Mouse (Mus musculus) forebrain, embryonic 11.5 days (tissue): ENCODE measurements around the gene Lgr4. TPM values are rescaled to one million over a fixed set of nuclear protein-coding genes. Genes with fewer than 3 reads are reported as not detected.

Source experiments
- ATAC-seq: fragments of 200-750 bp; cut with Nextera tagmentation; replicated peaks from 2 replicates; pipeline ENCODE4 v1.8.0; 2017; ENCODE audit warnings: moderate TSS enrichment; ENCODE audit not compliant: low FRiP score
- DNase-seq: peaks from one replicate; pipeline ENCODE4 v3.0.0-alpha.2; 2017; ENCODE audit warnings: low spot score
- H3K27ac ChIP-seq: fragments of 300-500 bp; sonication (generic); 2 replicates; pipeline ENCODE4 v1.5.1; 2014; ENCODE audit warnings: low read depth, low read length
- H3K27me3 ChIP-seq: fragments of 300-500 bp; sonication (generic); 2 replicates; pipeline ENCODE4 v1.6.1; 2014; ENCODE audit warnings: mild to moderate bottlenecking, low read length, mixed read lengths; ENCODE audit not compliant: control insufficient read depth, insufficient read depth
- H3K36me3 ChIP-seq: fragments of 300-500 bp; sonication (generic); 2 replicates; pipeline ENCODE4 v1.6.1; 2014; ENCODE audit warnings: mild to moderate bottlenecking, low read length, moderate library complexity, mixed read lengths; ENCODE audit not compliant: control insufficient read depth, insufficient read depth
- H3K4me1 ChIP-seq: fragments of 300-500 bp; sonication (generic); replicated peaks from 2 replicates; pipeline ENCODE4 v1.6.1; 2014; ENCODE audit warnings: low read length, mixed read lengths; ENCODE audit not compliant: control insufficient read depth, insufficient read depth
- H3K4me2 ChIP-seq: fragments of 300-500 bp; sonication (generic); 2 replicates; pipeline ENCODE4 v1.6.1; 2014; ENCODE audit warnings: low read depth, mild to moderate bottlenecking, low read length, moderate library complexity, mixed read lengths; ENCODE audit not compliant: severe bottlenecking
- H3K4me3 ChIP-seq: fragments of 300-500 bp; sonication (generic); 2 replicates; pipeline ENCODE4 v1.5.1; 2014; ENCODE audit warnings: low read depth, low read length
- H3K9ac ChIP-seq: fragments of 300-500 bp; sonication (generic); 2 replicates; pipeline ENCODE4 v1.6.1; 2014; ENCODE audit warnings: low read length
- H3K9me3 ChIP-seq: fragments of 300-500 bp; sonication (generic); 2 replicates; pipeline ENCODE4 v1.6.1; 2016; ENCODE audit warnings: low read length, mixed read lengths; ENCODE audit not compliant: control insufficient read depth
- WGBS: fragments of 180-500 bp; shearing (Covaris S2); extraction: QIAGEN DNeasy Blood & Tissue Kit; methylation state at CpG from one replicate; pipeline ENCODE4 v1.1.7; 2014; 5-methylcytosine and 5-hydroxymethylcytosine counted together
- polyA plus RNA-seq: library from polyadenylated mRNA; unstranded; fragments of >200 nt; fragmentation: Nextera tagmentation; extraction: Ambion mirVana; gene quantifications from 2 replicates; pipeline ENCODE4 v1.2.1, GENCODE M21; 2014

Gene Lgr4
- polyA plus RNA-seq, 1 experiment from 2014 or later: 8.6 TPM

- WGBS: 89% methylated on average over 4 of the region's 4 CpGs
- H3K27ac ChIP-seq: no peak overlapping the region
Measured at GRCm38 (mm10) chr2:109926984-109927383, 9.5 kb downstream of the Lgr4 start.

GRCm38 (mm10) chr2:109927446-109927845, 10.0 kb downstream of the Lgr4 start:
- Histone ChIP-seq H3K4me2 (no peak overlapping the region), H3K36me3 (no peaks in the 10 kb centered on the region), H3K27ac (no peak overlapping the region), H3K4me1 (no peaks in the 10 kb centered on the region), H3K4me3 (no peak overlapping the region), H3K9ac (no peak overlapping the region), H3K9me3 (no peaks in the 10 kb centered on the region), H3K27me3 (peaks cover 6% of the 10 kb centered on the region)
- WGBS: 91% methylated on average over 7 of the region's 7 CpGs
- ATAC-seq (no peak), DNase-seq (no peak)

More at GRCm38 (mm10) chr2:109926984-109927383, 9.5 kb downstream of the Lgr4 start:
- no peaks in the 10 kb centered on the region for H3K4me1 ChIP-seq
- no peak for DNase-seq
- ATAC-seq: no peak
- H3K4me3 ChIP-seq: no peak overlapping the region
- peaks cover 6% of the 10 kb centered on the region; the same call in 1 of the 2 replicates for H3K27me3 ChIP-seq
- no peak overlapping the region for H3K4me2 ChIP-seq
- no peaks in the 10 kb centered on the region for H3K36me3 ChIP-seq
- no peak overlapping the region for H3K9ac ChIP-seq
- no peaks in the 10 kb centered on the region for H3K9me3 ChIP-seq

GRCm38 (mm10) chr2:109927876-109928275, 10.4 kb downstream of the Lgr4 start:
- Histone ChIP-seq H3K4me1 (no peaks in the 10 kb centered on the region), H3K4me3 (no peak overlapping the region), H3K27ac (no peak overlapping the region), H3K27me3 (peaks cover 7% of the 10 kb centered on the region), H3K4me2 (no peak overlapping the region), H3K9me3 (no peaks in the 10 kb centered on the region), H3K36me3 (no peaks in the 10 kb centered on the region), H3K9ac (no peak overlapping the region)
- ATAC-seq (no peak), DNase-seq (no peak)

GRCm38 (mm10) chr2:109928791-109929190, 11.3 kb downstream of the Lgr4 start:
- H3K27me3 ChIP-seq: peaks cover 12% of the 10 kb centered on the region
- ATAC-seq: no peak
- no peak overlapping the region for H3K4me3 ChIP-seq
- no peak for DNase-seq
- 80% methylated on average over 4 of the region's 4 CpGs for WGBS
- H3K4me1 ChIP-seq: no peaks in the 10 kb centered on the region
- no peak overlapping the region for H3K9ac ChIP-seq
- no peaks in the 10 kb centered on the region for H3K36me3 ChIP-seq
- H3K4me2 ChIP-seq: no peak overlapping the region
- no peaks in the 10 kb centered on the region for H3K9me3 ChIP-seq
- H3K27ac ChIP-seq: no peak overlapping the region

- Histone ChIP-seq H3K27ac (no peak overlapping the region), H3K27me3 (peaks cover 16% of the 10 kb centered on the region), H3K36me3 (no peaks in the 10 kb centered on the region), H3K9me3 (no peaks in the 10 kb centered on the region), H3K4me3 (no peak overlapping the region), H3K4me2 (no peak overlapping the region), H3K4me1 (no peaks in the 10 kb centered on the region), H3K9ac (no peak overlapping the region)
- 72% methylated on average over 3 of the region's 3 CpGs for WGBS
- DNase-seq (no peak), ATAC-seq (no peak)
Measured at GRCm38 (mm10) chr2:109929256-109929655, 11.8 kb downstream of the Lgr4 start.

GRCm38 (mm10) chr2:109930366-109930765, 12.9 kb downstream of the Lgr4 start:
- Histone ChIP-seq H3K27ac (no peak overlapping the region), H3K36me3 (no peaks in the 10 kb centered on the region), H3K9me3 (no peaks in the 10 kb centered on the region), H3K4me2 (no peak overlapping the region), H3K9ac (no peak overlapping the region), H3K27me3 (peaks cover 26% of the 10 kb centered on the region), H3K4me3 (no peak overlapping the region), H3K4me1 (no peaks in the 10 kb centered on the region)
- no peak for DNase-seq
- ATAC-seq: no peak
- WGBS: 93% methylated on average over 5 of the region's 5 CpGs

GRCm38 (mm10) chr2:109930771-109931170, 13.3 kb downstream of the Lgr4 start:
- Histone ChIP-seq H3K27me3 (peaks cover 28% of the 10 kb centered on the region), H3K4me3 (no peak overlapping the region), H3K9me3 (no peaks in the 10 kb centered on the region), H3K9ac (no peak overlapping the region), H3K4me1 (no peaks in the 10 kb centered on the region), H3K4me2 (no peak overlapping the region), H3K36me3 (no peaks in the 10 kb centered on the region), H3K27ac (no peak overlapping the region)
- no peak for DNase-seq
- WGBS: 92% methylated on average over 4 of the region's 4 CpGs
- no peak for ATAC-seq

GRCm38 (mm10) chr2:109931978-109932780, 14.7 kb downstream of the Lgr4 start:
- WGBS: 61% methylated on average over 13 of the region's 13 CpGs
- H3K4me1 ChIP-seq: no peaks in the 10 kb centered on the region
- H3K36me3 ChIP-seq: no peaks in the 10 kb centered on the region

GRCm38 (mm10) chr2:109933151-109933550, 15.7 kb downstream of the Lgr4 start:
- H3K27me3 ChIP-seq: peaks cover 37% of the 10 kb centered on the region

More at GRCm38 (mm10) chr2:109931978-109932780, 14.7 kb downstream of the Lgr4 start:
- Histone ChIP-seq H3K27me3 (peaks cover 32% of the 10 kb centered on the region), H3K4me3 (no peak overlapping the region), H3K9me3 (no peaks in the 10 kb centered on the region), H3K4me2 (no peak overlapping the region), H3K27ac (no peak overlapping the region), H3K9ac (no peak overlapping the region)
- DNase-seq (peak; percentile 56), ATAC-seq (no peak)

More at GRCm38 (mm10) chr2:109933151-109933550, 15.7 kb downstream of the Lgr4 start:
- H3K27ac ChIP-seq: no peak overlapping the region
- WGBS: 78% methylated on average over 3 of the region's 3 CpGs
- H3K9ac ChIP-seq: no peak overlapping the region
- ATAC-seq (no peak), DNase-seq (no peak)
- H3K4me3 ChIP-seq: no peak overlapping the region
- H3K9me3 ChIP-seq: no peaks in the 10 kb centered on the region
- no peak overlapping the region for H3K4me2 ChIP-seq
- H3K36me3 ChIP-seq: no peaks in the 10 kb centered on the region
- H3K4me1 ChIP-seq: no peaks in the 10 kb centered on the region
